Mouse (Mus musculus) megakaryocyte, embryonic 14.5 days (primary cell): ENCODE measurements around the gene Pdgfd.

Experiments
- FLI1 ChIP-seq: IDR thresholded peaks from 2 replicates; pipeline ENCODE4 v1.6.1; 2012; ENCODE audit warnings: low read length, inconsistent platforms, mixed read lengths
- GATA1 ChIP-seq: IDR thresholded peaks from 3 replicates; pipeline ENCODE4 v1.6.1; 2012; ENCODE audit warnings: mixed read lengths, low read length, inconsistent platforms, borderline replicate concordance

DNA sequence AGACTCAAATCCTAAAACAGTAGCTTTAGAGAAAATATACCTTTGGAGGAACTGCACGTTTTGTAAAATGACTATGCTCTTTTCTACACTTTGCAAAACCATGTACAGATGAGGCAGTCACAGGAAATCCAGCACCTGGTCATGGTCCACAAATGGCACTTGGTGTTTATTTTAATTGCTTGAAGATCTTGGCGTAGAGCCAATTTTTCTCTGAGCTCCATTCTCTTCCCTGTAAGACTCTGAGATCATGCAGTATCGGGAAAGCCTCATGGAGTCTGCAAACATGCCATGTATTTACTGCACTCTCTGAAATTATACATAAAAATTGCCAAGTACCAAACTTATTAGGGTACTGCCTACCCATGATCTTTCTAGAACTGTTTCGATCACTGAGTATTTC is 176.5 kb downstream of the Pdgfd start:
- TF ChIP-seq GATA1 (no peak), FLI1 (no peak)
